Mouse (Mus musculus) hindbrain, embryonic 16.5 days (tissue): ENCODE measurements around the gene Map2k3. TPM values are rescaled to one million over a fixed set of nuclear protein-coding genes. Genes with fewer than 3 reads are reported as not detected.
A peak's percentile ranks its signal among the peaks of the same experiment; 100 is the strongest.

Source experiments
- ATAC-seq: fragments of 200-750 bp; cut with Nextera tagmentation; 2 replicates; pipeline ENCODE4 v1.8.0; 2017; ENCODE audit warnings: moderate TSS enrichment, moderate library complexity
- H3K27ac ChIP-seq: fragments of 300-500 bp; sonication (generic); 2 replicates; pipeline ENCODE4 v1.5.1; 2014; ENCODE audit warnings: low read depth, mild to moderate bottlenecking, control low read depth, low read length, moderate library complexity
- H3K27me3 ChIP-seq: fragments of 300-500 bp; sonication (generic); replicated peaks from 2 replicates; pipeline ENCODE4 v1.6.1; 2014; ENCODE audit warnings: low read length; ENCODE audit not compliant: control insufficient read depth, insufficient read depth
- H3K36me3 ChIP-seq: fragments of 300-500 bp; sonication (generic); 2 replicates; pipeline ENCODE4 v1.6.1; 2014; ENCODE audit warnings: mild to moderate bottlenecking, low read length, moderate library complexity, mixed read lengths; ENCODE audit not compliant: control insufficient read depth, insufficient read depth
- H3K4me1 ChIP-seq: fragments of 300-500 bp; sonication (generic); 2 replicates; pipeline ENCODE4 v1.6.1; 2014; ENCODE audit warnings: low read depth, low read length; ENCODE audit not compliant: control insufficient read depth, insufficient read depth
- H3K4me2 ChIP-seq: fragments of 300-500 bp; sonication (generic); 2 replicates; pipeline ENCODE4 v1.6.1; 2014; ENCODE audit warnings: mild to moderate bottlenecking, low read length, control low read depth, moderate library complexity
- H3K4me3 ChIP-seq: fragments of 300-500 bp; sonication (generic); 2 replicates; pipeline ENCODE4 v1.5.1; 2014; ENCODE audit warnings: mild to moderate bottlenecking, low read length, control low read depth, moderate library complexity
- H3K9ac ChIP-seq: fragments of 300-500 bp; sonication (generic); 2 replicates; pipeline ENCODE4 v1.6.1; 2014; ENCODE audit warnings: low read depth, mild to moderate bottlenecking, control low read depth, low read length, moderate library complexity
- H3K9me3 ChIP-seq: fragments of 300-500 bp; sonication (generic); 2 replicates; pipeline ENCODE4 v1.6.1; 2014; ENCODE audit warnings: mild to moderate bottlenecking, low read length, moderate library complexity; ENCODE audit not compliant: control insufficient read depth
- WGBS: fragments of 180-500 bp; shearing (Covaris S2); extraction: QIAGEN DNeasy Blood & Tissue Kit; methylation state at CpG from one replicate; pipeline ENCODE4 v1.1.7; 2014; 5-methylcytosine and 5-hydroxymethylcytosine counted together
- polyA plus RNA-seq: library from polyadenylated mRNA; unstranded; fragments of >200 nt; fragmentation: Nextera tagmentation; extraction: Ambion mirVana; gene quantifications from 2 replicates; pipeline ENCODE4 v1.2.1, GENCODE M21; 2015

Gene Map2k3
- polyA plus RNA-seq, 1 experiment from 2014 or later, result 30.1 TPM

DNA sequence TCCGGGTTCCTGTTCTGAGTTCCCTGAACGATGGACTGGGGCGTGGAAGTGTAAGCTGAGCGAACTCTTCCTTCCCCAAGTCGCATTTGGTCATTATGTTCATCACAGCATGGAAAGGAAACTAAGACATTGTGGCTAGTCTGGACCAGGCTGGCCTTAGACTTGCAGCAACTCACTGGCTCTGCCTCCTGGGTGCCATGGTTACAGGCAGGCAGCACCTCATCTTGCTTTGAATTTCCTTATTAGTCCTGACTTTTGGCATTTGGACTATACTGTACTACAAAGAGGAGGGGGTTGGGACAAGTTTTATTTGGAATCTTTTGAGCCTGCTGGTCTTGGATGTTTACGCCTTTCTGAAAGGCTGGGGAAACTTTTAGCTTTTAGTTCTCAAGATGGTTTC lies 35.1 kb downstream of the Map2k3 start:
- WGBS, result 42% methylated on average over 6 of the region's 6 CpGs
- H3K4me2 ChIP-seq, result no peak overlapping the region
- H3K9me3 ChIP-seq, result peaks cover 2% of the 10 kb centered on the region; the same call in 1 of the 2 replicates
- H3K36me3 ChIP-seq, result no peaks in the 10 kb centered on the region
- ATAC-seq, result peak; percentile 58; the same call in 1 of the 2 replicates
- no peaks in the 10 kb centered on the region for H3K4me1 ChIP-seq
- H3K27me3 ChIP-seq, result no peaks in the 10 kb centered on the region
- no peak overlapping the region for H3K4me3 ChIP-seq
- no peak overlapping the region for H3K27ac ChIP-seq
- H3K9ac ChIP-seq, result no peak overlapping the region

DNA sequence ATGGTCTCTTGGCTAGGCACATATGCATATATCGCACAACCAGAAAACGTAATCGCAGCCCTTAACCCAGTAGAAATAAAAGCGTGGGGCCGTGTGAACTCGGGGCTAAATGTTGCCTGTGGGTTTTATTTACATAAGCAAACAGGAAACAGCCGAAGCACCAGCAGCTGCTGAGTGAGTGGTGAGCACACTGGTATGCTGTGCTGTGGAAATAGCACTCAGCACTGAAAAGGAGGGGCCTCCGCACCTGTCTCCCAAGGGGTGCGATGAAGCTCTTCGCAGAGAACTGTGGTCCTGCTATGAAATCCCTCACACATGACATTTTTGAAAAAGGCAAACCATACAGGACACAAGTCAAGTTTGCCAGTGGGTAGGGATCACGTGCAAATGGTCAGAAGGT lies 43.3 kb downstream of the Map2k3 start:
- Histone ChIP-seq H3K27me3 (no peaks in the 10 kb centered on the region), H3K4me3 (no peak overlapping the region), H3K27ac (no peak overlapping the region), H3K4me1 (no peaks in the 10 kb centered on the region), H3K36me3 (no peaks in the 10 kb centered on the region), H3K9me3 (no peaks in the 10 kb centered on the region), H3K9ac (no peak overlapping the region), H3K4me2 (no peak overlapping the region)
- no peak for ATAC-seq
- WGBS, result 75% methylated on average over 11 of the region's 11 CpGs

DNA sequence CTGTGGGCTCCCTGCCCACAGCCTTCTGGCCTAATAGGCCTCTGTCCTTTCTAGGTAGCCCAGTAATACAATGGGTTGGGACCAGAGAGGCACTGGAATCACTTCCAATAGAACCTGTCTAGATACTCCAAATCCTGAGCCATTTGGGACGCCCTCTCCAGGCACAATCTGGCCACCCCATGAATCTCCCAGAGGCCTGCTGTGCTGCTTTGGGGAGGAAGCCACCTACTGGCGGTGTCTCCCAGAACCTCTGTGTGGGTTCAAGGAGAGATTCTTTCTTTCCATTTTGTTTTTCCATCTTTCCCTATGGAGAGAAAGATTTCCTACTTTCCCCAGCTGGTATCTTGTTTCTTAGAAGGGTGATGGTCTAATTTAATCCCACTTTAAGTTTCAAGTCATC lies 44.4 kb downstream of the Map2k3 start:
- no peaks in the 10 kb centered on the region for H3K9me3 ChIP-seq
- H3K4me2 ChIP-seq, result no peak overlapping the region
- H3K36me3 ChIP-seq, result no peaks in the 10 kb centered on the region
- no peak overlapping the region for H3K27ac ChIP-seq
- 74% methylated on average over 2 of the region's 2 CpGs for WGBS
- no peak overlapping the region for H3K9ac ChIP-seq
- no peak overlapping the region for H3K4me3 ChIP-seq
- no peak for ATAC-seq
- no peaks in the 10 kb centered on the region for H3K4me1 ChIP-seq
- no peaks in the 10 kb centered on the region for H3K27me3 ChIP-seq

DNA sequence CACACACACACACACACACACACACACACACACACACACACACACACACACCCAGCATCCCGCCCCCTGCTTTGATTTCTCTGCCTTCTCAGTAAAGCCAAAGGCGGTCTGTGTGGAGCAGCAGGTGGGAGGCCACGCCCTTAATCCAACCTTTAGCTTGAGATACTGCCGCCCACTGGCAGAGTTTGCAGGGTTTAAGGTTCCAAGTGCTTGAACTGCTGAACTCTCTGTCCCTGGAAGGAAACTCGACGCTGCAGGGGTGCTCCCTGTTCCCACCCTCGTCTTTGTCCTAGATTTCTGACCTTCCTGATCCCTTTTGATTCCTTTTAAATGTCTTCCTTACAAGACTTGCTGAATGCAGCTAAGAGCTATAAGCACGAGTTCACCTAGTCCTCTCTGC lies 44.9 kb downstream of the Map2k3 start:
- ATAC-seq, result no peak
- no peaks in the 10 kb centered on the region for H3K27me3 ChIP-seq
- WGBS, result 20% methylated on average over 8 of the region's 8 CpGs

DNA sequence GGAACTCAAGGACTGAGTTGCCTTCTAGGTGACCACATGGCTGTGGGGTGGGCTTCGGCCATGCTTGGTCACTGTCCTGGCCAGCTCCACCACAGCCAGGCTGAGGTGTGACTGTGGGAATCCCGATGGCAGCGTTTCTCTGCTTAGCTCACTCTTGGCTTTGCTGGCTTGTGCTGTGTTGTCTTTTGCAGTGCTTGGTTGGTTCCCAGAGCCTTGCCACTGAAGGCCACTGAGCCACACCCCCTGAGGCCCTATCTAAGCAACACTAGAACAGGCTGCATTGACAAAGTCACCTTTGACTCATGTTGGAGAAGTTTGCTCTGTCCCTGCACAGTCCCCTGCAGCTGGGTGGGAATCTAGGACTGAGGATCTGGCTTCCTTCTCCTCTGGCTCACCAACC lies 45.3 kb downstream of the Map2k3 start:
- no peak for ATAC-seq
- H3K4me1 ChIP-seq, result no peaks in the 10 kb centered on the region
- 52% methylated on average over 3 of the region's 3 CpGs for WGBS

More for the DNA sequence above, 44.9 kb downstream of the Map2k3 start:
- H3K9me3 ChIP-seq, result no peaks in the 10 kb centered on the region
- H3K36me3 ChIP-seq, result no peaks in the 10 kb centered on the region
- no peak overlapping the region for H3K9ac ChIP-seq
- no peak overlapping the region for H3K4me2 ChIP-seq
- no peak overlapping the region for H3K27ac ChIP-seq
- H3K4me3 ChIP-seq, result no peak overlapping the region
- no peaks in the 10 kb centered on the region for H3K4me1 ChIP-seq

DNA sequence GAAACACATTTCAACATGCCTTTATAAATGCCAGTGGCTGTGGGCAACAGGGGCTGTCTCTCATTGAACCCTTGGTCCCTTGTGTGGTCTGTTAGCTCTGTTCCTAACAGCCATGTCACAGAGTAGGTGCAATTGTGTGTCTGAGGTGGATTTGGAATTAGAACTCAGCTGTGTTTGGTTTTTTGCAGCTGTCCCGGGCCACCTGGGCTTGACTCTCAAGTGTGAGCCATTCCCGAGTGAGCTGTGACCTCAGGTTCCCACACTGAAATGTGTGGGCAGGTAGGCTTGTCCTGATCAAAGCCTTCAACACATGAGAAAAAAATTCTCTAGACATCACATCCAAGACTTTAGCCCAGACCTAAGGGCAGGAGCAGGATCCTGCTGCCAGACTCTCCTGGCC lies 46.8 kb downstream of the Map2k3 start:
- Histone ChIP-seq H3K4me3 (no peak overlapping the region), H3K9ac (no peak overlapping the region), H3K4me1 (no peaks in the 10 kb centered on the region), H3K4me2 (no peak overlapping the region), H3K27ac (no peak overlapping the region), H3K27me3 (no peaks in the 10 kb centered on the region), H3K36me3 (no peaks in the 10 kb centered on the region), H3K9me3 (no peaks in the 10 kb centered on the region)
- ATAC-seq, result no peak
- WGBS, result 86% methylated on average over 2 of the region's 2 CpGs

More for the DNA sequence above, 45.3 kb downstream of the Map2k3 start:
- Histone ChIP-seq H3K27ac (no peak overlapping the region), H3K36me3 (no peaks in the 10 kb centered on the region), H3K4me3 (no peak overlapping the region), H3K9ac (no peak overlapping the region), H3K4me2 (no peak overlapping the region), H3K27me3 (no peaks in the 10 kb centered on the region), H3K9me3 (no peaks in the 10 kb centered on the region)

DNA sequence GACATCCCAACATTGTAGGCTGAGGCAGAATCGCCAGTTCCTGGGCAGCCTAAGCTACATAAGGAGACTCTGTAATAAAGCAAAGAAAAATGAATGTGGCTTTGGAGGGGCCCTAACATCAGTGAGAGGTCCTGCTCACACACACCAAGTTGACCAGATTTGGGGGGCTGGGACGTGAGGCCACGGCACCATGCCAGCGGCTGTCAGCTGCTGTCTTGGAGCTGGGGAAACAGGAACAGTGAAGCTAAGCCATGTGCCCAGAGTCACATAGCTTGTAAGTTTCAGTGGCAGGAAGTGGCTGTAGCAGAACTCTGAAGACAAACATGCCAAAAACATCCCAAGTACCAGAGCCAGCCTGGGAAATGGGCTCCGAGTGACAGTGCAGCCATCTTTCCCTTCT lies 48.0 kb downstream of the Map2k3 start:
- 88% methylated on average over 5 of the region's 5 CpGs for WGBS

DNA sequence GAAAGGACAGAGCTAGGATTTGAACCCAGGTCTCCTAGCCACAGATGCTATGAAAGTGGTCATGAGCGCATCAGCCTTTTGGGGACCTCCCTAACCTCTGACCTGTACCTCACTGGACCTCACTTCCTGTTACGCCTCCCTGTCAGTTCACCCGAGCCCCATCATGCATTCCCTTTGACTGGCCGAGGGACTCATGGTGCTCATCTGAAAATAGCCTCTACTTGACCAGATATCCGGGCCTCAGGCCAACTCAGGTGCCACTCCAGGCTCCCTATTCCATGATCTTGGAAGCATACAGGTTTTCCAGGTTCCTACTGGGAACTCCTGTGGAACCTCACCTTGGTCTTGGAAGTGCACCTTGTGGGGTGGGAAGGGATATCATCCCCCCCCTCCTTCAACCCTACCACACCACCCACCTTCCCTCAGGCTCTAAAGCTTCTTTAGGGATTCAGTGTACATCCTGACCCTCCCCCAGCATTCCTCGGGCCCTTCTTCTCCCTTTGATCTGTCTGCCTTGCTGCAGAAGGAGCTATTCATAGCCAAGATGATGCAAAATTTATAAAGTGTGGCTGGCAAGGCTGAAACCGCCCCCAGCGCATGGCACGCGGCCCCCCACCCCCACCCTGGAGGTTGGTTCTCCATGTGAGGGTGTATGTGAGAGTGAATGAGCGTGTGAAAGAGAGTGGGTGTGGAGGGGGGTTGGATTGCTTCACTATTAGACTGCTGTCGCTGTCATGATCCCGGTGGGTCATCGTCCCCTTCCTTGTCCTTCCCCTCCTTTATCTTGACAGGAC lies 50.1 kb downstream of the Map2k3 start:
- Histone ChIP-seq H3K4me1 (no peaks in the 10 kb centered on the region), H3K9ac (no peak overlapping the region), H3K27me3 (no peaks in the 10 kb centered on the region), H3K4me3 (no peak overlapping the region), H3K27ac (no peak overlapping the region), H3K36me3 (no peaks in the 10 kb centered on the region), H3K4me2 (no peak overlapping the region), H3K9me3 (no peaks in the 10 kb centered on the region)
- WGBS, result 72% methylated on average over 14 of the region's 14 CpGs
- ATAC-seq, result no peak

More for the DNA sequence above, 48.0 kb downstream of the Map2k3 start:
- Histone ChIP-seq H3K27ac (no peak overlapping the region), H3K4me1 (no peaks in the 10 kb centered on the region), H3K36me3 (no peaks in the 10 kb centered on the region), H3K9ac (no peak overlapping the region), H3K9me3 (no peaks in the 10 kb centered on the region), H3K4me3 (no peak overlapping the region), H3K27me3 (no peaks in the 10 kb centered on the region), H3K4me2 (no peak overlapping the region)
- no peak for ATAC-seq

DNA sequence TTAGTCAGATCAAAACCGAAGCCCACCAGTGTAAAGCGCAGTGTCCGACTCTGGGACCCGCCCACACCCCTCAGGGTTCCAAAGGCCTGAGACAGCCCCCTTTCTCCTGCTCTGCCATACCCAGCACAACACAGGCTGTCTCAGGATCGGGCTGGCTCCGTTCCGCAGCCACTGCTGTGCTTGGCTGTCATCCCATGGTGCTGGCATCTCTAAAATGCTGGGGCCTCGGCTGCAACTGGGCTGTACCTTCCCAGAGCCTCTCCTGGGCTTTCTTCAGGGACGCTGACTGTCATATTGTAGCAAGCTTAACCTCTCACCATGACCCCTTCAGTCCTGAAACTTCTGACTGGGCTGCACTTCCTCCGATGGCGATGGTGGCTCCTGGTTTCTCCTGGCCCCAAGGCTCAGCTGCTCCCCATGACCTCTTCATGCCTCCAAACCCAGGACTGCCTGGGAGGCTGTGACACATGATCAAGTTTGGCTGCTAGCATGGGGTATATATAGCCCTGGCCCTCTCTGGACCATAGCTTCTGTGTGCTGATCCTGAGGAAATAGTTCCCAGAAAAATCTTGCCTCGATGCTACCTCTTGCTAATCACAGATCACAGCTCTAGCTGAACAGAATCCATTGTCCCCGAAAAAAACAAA lies 53.2 kb downstream of the Map2k3 start:
- Histone ChIP-seq H3K4me3 (no peak overlapping the region), H3K36me3 (no peaks in the 10 kb centered on the region), H3K9me3 (no peaks in the 10 kb centered on the region), H3K9ac (no peak overlapping the region), H3K4me1 (no peaks in the 10 kb centered on the region), H3K27me3 (no peaks in the 10 kb centered on the region), H3K27ac (0 out of 2 replicates have a peak overlapping the region, but pooled peaks have one; percentile 13), H3K4me2 (no peak overlapping the region)
- peak; percentile 85 for ATAC-seq
- 53% methylated on average over 13 of the region's 13 CpGs for WGBS
